Mouse (Mus musculus): Measurements from ENCODE around the gene Baiap2l1. TPM values are rescaled to one million over a fixed set of nuclear protein-coding genes. Genes with fewer than 3 reads are reported as not detected.
A peak's percentile ranks its signal among the peaks of the same experiment; 100 is the strongest.

Gene Baiap2l1
- total RNA-seq, 4 experiments from 2014 or later = 0.61 to 1.3 (median 0.89) TPM

DNA sequence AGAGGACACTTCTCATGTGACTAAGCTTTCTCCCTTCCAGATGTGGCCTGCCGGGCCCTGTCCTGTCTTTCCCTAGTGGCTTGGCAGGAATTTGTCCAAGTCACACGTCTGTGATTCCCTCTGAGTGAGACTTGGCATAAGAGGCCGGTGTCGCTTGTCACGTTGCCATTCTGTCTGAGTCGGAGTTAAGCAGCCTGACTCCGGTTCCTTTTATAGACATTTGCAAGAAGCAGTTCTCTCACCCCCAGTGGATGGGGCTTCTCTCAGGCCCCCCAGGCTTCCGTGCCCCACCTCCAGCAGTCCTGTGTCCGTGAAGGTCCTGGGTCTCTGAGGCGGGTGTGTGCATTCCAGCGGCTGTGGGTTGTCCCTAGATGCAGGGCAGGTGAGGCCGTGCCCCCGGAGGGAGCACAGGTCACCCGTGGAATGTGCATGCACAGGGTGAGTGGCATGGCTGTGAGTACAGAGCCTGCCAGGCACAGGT lies 99.7 kb downstream of the Baiap2l1 start:
- DNase-seq (ENCODE audit: low spot score in 2 of 2) = no peak

DNA sequence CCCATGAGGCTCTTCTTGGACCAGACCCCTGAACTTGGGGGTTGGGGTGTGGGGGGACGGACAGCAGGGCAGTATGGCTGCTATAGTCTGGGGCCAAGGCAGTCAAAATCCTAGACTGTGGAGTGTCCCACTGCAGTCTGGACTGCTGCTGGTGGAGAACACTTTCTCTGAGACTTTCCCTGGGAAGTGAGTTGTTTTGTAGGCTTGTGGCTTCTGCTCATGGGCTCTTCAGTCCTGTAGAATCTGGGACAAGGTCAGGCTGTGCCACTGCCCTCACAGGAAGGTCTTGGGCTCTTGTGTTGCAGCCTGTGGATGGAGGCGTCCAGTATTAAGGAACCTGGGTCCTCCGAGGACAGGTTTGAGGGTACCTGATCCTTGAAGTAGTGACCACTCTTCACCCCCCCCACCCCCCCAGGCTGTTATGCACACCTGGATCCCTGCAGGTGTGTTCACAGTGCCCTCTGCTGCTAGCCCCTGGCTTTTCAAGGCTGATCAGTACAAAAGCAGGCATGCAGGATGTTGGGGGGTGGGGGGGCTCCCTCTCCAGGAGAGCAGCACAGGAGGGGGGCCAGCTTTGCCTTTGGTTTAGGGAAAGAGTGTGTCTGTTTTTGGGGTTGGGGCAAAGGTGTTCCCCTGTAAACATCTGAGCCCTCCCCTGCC lies 100.3 kb downstream of the Baiap2l1 start:
- no peak for DNase-seq (ENCODE audit: low spot score in 2 of 2)

DNA sequence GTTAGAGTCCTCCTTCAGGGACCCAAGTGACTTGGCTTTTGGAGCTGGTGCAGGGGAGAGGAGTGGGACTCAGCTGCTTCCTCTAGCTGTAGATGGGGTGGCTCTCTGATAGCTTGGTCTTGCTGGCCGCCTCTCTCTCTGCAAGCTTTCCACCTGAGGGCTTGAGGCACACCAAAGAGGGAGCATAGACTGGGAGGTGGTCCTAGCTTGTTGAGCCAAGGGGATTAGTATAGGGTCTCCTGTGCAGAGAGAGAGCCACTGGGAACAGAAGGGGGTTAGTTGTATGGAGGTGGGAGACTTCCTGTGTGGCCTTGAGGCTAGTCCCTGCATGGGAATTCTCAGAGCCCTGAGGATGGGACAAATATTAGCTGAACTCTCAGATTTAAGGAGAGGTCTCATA lies 101.0 kb downstream of the Baiap2l1 start:
- DNase-seq (ENCODE audit: low spot score in 2 of 2) = no peak

DNA sequence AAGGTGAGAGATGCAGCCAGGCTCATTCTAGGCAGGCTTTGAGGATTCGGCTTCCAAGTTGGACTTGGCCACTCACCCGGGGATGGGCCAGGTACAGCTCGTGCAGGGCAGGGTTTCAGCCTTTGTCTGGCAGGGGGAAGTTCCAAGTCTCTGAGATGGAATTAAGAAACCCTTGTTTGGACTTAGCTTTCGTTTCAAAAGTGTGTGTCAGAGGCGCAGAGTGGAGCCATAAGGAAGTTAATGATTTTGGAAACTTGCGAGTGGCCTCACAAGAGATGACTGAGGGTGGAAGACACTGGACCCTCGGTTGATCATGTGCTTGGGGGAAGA lies 101.4 kb downstream of the Baiap2l1 start:
- DNase-seq (ENCODE audit: low spot score in 2 of 2) = no peak

DNA sequence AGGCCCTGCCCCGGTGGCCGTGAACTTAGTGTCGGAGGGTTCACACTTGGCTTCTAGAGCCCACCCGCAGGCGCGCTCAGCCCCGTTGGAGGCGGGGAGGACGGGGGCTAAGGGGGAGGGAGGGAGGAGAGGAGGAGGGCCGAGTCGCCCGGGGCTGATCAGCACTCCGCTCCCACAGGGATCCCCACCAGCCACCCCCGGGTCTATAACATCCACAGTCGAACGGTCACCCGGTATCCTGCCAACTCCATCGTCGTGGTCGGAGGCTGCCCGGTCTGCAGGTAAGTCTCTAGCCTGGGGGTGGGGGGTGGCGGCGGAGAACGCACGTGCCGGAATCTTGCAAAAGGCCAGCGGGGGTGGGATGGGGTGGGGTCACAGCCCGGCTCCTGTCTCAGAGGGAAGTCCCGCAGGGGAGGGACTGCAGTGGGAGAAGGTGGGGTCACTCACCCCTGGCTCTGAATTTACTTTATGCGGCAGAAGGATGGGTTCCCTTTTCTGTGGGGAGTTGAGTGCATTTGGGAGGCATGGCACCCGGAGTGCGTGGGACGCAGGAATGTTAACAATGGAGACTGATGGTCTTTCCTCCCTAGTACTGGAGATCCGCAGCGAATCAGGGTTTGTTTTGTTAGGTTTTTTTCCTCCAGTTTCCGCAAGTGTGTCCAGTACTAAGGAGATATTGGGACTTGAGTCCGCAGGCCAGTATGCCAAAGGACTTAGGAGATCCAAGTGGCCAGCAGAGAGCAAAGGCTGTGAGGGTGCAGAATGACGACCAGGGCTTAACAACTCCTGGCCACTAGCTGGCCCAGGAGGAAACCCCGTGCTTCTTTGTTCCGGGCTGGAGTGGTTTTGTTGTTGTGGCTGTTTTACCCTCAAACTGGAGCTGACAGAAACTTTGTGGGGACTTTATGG lies 102.0 kb downstream of the Baiap2l1 start:
- peak in 1 of 2 experiments; percentile 42 for DNase-seq (ENCODE audit: low spot score in 2 of 2)

DNA sequence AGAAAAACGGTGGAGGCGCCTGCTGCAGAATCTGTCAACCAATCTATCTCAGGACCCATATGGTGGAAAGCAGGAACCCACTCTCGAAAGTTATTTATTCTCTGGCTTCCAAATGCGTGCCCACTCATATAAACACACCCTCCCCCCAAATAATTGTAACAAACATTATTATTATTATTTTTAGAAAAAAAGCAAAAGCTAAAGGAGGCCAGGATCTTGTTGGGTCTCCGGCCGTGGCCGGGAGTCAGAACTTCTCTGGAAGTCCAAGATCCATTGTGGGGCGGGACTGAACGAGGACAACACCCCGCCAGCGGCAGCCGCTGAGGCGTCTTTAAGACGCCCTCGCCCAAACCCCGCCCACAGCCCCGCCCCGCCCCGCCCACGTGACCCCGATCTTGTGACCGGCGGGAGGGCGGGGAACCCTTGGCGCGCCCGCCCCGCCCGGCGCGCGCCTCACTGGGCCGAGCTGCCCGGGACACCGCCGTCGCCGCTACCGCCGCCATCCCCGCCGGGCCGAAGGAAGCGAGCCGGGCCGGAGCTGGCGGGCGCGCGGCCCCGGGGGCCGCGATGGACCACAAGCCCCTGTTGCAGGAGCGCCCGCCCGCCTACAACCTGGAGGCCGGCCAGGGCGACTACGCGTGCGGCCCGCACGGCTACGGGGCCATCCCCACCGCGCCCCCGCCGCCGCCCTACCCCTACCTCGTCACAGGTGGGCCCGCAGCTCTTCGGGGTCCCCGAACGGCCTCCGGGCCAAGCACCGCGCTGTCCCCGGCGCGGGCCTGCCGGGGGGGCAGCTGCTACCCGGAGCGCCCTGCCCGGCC lies 102.9 kb downstream of the Baiap2l1 start:
- DNase-seq (ENCODE audit: low spot score in 2 of 2) = peak; percentile 63 to 70

DNA sequence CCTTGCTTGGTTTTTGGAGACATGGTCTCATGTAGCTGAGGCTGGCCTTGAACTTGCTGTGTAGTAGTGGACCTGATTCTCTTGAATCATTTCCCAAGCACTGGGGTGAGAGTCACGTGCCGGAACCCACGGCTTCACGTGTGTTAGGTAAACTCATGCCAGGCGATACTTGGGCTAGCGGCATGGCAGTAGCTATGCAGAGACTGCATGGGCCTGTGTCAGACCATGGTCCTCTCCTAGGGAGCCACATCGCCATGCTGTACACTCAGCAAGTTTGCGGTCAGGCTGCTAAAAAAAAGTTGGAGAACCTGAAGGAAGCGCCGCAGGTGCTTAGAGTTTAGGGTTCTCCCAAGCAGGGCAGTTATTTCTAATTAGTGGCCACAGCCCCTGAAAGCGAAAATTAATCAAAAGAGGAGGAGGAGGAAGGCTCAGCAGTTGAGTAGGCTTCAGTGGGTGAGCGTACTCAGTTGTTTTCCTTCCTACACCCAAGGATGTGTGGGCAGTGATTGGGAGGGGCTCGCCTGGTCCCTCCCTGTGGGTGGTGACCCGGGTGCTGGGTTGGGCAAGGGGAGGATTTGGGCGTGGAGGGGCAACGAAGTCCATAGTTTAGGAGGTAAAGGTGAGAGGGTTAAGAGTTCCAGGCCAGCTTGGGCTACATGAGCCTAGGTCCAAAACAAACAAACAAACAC lies 103.6 kb downstream of the Baiap2l1 start:
- no peak for DNase-seq (ENCODE audit: low spot score in 2 of 2)

DNA sequence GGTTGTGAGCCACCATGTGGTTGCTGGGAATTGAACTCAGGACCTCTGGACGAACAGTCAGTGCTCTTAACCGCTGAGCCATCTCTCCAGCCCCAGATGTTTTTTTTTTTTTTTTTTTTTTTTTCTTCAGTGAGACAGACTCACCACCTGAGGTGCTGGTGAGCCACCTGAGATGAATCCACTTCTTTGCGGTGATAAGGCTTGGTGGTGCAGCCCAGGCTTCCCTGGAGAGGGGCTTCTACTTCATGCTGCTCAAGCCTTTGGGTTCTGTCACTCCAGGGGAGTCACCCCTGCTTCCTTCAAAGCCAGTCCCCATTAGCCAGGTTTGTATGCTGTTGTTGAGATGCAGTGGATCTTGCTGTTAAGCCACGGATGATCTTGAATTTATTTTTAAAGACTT lies 104.7 kb downstream of the Baiap2l1 start:
- no peak for DNase-seq (ENCODE audit: low spot score in 2 of 2)

DNA sequence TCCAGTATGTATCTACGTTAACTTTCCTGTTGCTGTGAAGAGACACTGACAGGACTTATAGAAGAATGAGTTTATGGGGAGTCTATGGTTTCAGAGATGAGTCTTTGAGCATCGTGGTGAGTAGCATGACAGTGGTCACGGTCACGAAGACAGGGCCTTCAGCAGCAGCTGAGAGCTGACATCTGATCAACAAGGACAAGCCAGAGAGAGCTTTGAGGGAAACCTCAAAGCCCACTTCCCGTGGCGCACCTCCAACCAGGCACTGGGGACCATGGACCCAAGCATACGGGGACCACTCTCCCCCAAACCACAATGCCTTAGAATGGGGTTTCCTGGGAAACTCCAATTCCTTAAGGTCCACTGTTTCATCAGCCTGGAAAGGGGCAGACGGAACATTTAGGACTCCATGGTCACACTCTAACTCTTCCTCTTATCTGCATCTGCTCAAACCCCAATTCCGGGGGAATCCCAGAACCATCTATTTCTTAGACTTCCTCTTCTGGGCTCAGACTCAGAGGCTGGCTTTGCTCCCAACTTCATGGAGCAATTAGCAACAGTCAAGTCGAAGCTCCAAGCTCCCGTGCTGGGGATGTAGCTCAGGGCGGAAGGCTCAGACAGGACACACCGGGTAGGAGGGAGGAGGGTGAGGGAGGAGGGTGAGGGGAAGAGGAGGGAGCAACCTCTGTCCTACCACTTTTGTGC lies 105.9 kb downstream of the Baiap2l1 start:
- DNase-seq (ENCODE audit: low spot score in 2 of 2) = no peak

DNA sequence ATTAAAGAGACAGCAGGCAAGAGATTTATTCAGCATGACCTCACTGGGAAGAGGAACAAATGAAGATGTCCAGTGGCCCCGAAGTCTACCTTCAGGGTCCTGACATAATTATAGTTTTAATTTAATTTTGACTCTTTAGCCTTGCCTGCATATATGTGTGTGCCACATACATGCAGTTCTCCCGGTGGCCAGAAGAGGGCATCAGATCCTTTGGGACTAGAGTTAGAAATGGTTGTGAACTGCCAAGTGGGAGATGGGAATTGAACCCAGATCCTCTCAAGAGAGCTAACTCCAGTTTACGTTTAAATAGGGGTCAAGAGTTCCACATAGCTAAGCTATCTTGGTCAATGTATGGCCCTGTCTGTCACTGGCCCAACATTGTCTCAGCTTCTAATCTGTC lies 108.0 kb downstream of the Baiap2l1 start:
- DNase-seq (ENCODE audit: low spot score in 2 of 2) = no peak

DNA sequence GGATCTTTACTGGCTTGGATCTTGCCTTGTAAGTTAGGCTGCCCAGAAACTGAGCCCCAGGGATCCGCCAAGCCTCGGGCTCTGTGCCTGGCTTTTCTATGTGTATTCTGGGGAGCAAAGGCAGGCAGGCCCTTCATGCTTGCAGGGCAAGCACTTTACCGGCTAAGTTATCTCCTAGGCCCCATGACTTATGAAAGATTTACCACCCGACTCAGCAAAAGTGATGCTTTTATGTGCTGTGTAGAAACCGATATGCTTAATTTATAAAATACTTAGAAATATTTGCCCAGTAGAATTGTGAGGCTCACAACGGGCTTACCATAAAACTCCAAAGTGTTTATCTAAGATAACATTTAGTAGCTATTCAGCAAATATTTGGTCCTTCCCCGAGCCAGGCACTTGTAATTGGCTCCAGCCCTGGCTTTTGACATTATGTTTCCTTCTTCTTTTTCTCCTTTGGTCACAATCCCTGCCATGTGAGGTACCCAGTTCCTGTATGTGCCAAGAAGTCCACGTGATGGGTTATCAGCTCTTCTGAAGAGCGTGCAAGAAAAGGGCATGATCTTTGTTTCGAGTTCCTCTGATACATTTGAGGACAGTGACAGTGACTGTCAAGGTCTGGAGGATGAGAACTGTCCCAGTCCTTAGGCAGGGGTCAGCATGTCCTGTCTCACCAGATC lies 109.9 kb downstream of the Baiap2l1 start:
- DNase-seq (ENCODE audit: low spot score in 2 of 2) = no peak

DNA sequence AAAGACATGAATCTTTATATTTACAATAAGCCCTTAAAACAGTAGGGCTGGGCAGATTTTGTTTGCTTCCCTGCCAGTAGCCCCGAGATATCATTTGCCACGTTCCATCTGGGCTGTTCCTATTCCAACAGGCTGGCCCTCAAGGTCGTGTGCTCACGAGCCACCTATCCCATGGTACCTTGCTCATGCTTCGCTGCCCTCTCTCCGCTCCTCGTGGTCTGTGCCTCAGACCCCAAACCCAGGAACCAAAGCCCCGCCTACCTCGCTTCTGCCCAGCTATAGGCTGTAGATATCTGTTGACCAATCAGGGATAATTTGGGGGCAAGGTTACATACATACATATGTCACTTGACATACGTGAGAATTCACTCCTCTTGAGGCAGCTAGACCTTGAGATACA lies 110.6 kb downstream of the Baiap2l1 start:
- DNase-seq (ENCODE audit: low spot score in 2 of 2) = no peak

DNA sequence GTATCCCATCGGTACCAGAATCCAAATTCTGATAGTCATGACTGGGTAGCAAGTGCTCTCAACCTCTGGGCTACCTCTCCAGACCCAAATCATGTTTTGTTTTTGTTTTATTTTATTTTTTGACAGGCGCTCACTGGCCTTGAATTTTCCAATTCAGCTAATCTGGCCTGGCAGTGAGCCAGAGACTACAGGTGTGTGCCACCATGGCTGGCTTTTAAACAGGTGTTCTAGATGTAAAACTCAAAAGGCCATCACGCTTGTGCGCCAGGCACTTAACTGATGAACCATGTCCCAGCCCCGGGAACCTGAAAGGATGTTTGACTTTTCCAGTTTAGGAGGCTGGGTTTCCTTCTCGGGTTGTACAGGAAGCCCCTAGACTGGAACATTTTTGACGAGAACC lies 111.2 kb downstream of the Baiap2l1 start:
- no peak for DNase-seq (ENCODE audit: low spot score in 2 of 2)

DNA sequence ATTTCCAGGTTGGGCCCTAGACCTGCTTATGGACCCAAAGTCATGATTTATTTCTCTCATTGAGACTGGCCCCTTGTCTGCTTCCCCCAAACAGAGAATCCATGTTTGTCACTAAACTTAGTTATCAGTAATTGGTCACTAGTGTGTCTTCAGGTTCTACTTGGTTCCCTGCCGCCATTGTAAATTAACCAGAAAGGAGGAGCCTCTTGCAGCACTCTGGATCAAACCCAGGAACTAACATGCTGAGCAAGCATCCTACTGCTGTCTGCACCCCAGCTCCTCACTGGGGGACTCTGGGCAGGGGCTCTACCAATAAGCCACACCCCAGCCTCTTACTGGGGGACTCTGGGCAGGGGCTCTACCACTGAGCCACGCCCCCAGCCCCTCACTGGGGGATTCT lies 112.3 kb downstream of the Baiap2l1 start:
- no peak for DNase-seq (ENCODE audit: low spot score in 2 of 2)

DNA sequence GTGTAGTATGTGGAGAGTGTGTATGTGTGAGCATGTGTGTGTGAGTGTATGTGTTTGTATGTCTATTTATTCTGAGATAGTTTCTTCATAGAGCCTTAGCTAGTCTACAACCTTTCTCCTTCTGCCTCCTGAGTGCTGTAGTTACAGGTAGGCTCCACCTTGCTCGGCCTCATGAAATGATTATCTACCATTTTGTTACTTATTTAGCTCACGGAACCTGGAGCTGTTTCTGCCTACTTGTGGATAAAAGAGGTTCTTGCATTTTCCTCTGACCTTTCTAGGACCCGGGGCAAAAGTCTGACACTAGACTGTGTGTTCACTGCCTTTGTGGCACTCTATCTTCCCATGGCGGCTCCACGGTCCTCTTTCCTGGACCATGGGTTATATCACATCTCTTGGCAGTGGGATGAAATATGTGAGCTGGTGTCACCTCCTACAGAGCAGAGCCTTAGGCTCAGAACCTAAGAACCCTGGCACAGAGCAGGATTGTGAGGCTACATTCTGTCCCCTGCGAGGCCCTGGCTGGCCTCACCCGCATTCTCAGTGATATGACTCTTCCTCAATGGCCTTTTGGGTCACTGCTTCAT lies 113.9 kb downstream of the Baiap2l1 start, which contains the start of gene Bri3:
Gene Bri3 (plus strand): TSS at position 537 of the 587 bp plus-strand sequence.
- no peak for DNase-seq (ENCODE audit: low spot score in 2 of 2)

DNA sequence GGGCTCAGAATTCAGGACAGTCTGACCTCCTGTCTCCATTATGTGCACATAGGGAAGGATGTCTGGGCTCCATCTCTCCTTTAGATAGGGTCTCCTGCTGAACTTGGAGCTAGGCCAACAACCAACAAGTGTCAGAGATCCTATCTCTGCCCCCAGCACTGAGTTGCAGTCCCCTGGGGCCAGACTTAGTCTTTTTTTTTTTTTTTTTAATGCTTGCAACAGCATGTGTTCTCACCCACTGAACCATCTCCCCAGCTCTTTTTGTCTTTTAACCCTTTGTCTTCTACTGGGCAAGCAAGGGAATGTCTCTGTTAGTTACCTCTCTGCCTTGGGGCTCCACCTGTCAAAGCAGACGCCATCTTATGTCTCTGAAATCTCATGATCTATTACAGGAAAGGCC lies 118.9 kb downstream of the Baiap2l1 start:
- DNase-seq (ENCODE audit: low spot score in 2 of 2) = no peak

DNA sequence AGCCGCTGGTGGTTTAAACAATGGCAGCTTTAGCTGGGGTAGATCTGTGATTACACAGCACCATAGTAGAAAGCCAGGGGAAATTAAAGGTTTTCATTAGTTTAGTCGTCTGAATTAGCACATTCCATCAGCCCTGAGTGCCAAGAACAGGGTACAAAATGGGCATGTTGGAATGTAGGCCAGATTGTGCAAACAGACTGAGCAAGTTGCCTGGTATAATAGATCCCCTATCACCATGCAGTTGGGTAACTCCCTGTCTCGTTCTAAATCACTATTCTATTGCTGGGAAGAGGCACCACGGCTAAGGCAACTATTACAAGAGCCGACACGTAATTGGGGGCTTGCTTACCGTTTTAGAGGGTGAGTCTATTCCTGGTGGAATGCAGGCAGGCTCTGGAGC lies 123.2 kb downstream of the Baiap2l1 start:
- peak; percentile 60 to 61 for DNase-seq (ENCODE audit: low spot score in 2 of 2)

DNA sequence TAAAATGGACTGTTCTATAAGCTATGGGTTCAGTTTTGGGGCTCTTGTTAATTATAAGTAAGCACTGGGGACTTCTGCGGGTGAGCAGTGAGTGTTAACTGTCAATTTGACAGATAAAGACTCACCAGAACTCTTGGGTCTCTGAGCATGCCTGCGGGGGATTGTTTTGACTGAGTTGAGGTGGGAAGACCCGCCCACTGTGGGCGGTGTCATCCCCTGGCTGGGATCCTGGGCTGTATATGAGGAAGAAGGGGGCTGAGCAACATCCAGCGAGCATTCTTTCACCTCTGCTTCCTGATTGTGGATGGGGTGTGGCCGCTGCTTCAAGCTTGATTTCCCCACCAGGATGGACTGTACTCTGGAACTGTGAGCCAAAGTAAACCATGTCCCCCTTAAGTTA lies 123.7 kb downstream of the Baiap2l1 start:
- no peak for DNase-seq (ENCODE audit: low spot score in 2 of 2)

DNA sequence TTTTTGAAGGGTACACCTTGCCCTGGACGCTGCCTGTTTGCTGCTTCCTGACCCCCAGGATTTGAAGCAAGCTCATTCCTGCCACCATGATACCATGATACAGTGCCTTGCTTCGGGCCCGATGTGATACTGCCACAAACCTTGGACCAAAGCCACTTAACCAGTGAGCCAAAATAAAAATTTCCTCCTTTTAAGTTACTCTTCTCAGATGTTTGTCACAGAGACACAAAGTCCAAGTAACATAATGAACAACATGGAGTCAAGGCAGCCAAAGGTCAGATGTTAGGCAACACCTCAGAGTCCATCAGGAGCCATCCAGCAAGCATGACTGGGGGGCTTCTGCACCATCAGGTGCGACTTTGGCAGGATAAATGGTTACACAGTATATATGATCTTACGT lies 125.4 kb downstream of the Baiap2l1 start:
- DNase-seq (ENCODE audit: low spot score in 2 of 2) = no peak

DNA sequence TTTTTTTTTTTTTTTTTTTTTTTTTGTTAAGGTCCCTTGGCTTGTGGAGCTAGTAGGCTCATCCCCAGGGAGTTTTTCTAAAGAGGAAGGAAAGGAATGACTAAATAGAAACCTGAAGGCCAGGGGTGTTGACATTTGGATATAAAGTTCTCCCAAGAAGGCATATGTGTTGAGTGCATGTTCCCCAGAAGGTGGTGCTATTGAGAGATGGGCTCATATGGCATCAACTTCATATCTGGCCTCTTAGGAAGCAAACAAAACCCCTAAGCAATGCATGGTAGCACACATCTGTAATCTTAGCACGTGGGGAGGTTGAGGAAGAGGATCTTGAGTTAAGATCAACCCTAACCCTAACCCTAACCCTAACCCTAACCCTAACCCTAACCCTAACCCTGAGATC lies 126.5 kb downstream of the Baiap2l1 start:
- DNase-seq (ENCODE audit: low spot score in 2 of 2) = no peak
